Mouse (Mus musculus) frontal cortex, adult (tissue): ENCODE results near the gene Slc27a4.
"Not testable (repeated sequence)": the region's sequence is repeated elsewhere in the genome, so short reads cannot be mapped to it uniquely, and the experiment has no call there.

Source experiments
- ATAC-seq: cut with Nextera tagmentation; 2 replicates; pipeline ENCODE4 v1.9.2; 2017; ENCODE audit warnings: mild to moderate bottlenecking, moderate library complexity, mixed read lengths; ENCODE audit not compliant: low TSS enrichment

Gene Slc27a4

DNA sequence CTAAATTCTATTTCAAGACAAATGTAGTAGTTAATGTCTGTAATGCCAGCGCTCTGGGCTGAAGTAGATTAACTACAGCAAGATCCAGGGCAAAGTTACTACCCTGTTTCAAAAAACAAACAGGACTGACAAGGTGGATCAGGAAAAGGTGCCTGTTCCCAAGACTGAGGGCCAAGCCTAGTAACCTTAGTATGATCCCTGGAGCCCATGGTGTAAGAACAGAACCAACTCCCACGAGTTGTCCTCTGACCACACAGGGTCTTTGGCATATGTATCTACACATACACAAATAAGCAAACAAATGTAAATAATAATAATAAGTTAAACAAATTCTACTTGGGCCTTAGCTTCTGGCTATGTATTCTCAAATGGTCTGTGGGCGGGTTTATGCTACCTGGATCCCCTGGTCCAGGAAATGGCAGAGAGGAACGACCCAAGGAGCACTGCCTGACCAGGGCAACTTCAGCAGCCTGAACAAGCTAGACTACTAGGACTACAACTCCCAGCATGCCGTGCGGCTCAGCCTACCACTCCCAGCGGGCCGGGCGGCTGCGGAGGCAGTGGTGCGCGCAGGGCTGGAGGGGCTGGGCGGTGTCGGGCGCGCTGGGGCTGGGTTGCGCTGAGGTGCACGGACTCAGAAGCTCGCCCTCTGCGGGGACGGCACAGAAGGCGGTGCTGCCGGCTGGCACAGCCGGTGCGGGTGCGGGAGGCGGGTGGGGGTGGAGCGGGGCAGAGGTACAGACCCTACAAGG lies at the start of gene Slc27a4:
Gene Slc27a4, plus strand, starts transcription at position 560 of the 752 bp plus-strand sequence.
- ATAC-seq = peak; percentile 96

GRCm38 (mm10) chr2:29755693-29756092 lies 46.7 kb upstream of the Slc27a4 start:
- no peak for ATAC-seq

GRCm38 (mm10) chr2:29764831-29765230 lies 37.6 kb upstream of the Slc27a4 start:
- peak; percentile 86 for ATAC-seq

GRCm38 (mm10) chr2:29767976-29768709 lies 34.3 kb upstream of the Slc27a4 start:
- no peak for ATAC-seq

- ATAC-seq = no peak
These were observed 33.5 kb upstream of the Slc27a4 start for GRCm38 (mm10) chr2:29768901-29769300.

GRCm38 (mm10) chr2:29770162-29770561 lies 32.3 kb upstream of the Slc27a4 start:
- ATAC-seq = no peak

DNA sequence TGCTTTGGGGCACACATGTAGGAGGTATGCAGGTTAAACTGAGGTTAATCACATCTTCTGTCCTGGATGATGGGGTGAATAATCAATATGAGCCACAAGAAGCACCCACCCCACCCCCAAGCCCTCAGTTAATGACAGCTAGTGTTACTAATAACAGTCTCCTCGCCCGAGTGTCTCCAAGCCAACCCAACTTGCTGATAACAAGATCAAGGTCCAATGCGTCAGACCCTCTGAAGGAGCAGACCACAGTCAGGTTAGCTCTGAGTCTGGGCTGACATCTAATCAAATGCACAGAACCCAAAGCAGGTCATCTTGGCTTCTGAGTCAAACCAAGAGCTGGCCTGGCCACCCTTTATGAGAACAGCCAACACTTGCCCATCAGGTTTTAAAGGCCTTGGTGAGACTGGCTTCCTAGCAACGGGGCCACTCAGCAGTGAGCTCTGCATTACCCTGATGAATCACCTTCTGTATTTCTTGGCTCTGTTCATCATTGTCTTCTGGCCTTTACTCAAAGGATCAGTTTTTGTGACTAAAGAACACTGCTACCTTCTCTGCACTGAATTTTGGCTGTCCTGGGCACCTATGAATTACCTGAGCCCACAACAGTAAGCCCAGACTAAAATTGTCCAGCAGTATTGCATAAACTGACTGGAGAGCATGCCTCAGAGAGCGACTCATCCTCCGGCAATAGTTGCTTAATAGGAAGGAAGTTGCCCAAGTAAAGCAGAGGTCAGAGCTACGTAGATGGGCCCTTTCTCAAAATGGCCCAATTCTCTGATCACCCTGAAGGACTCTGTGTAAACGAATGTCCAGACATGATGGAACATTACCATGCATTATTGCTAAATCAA lies 30.6 kb upstream of the Slc27a4 start:
- ATAC-seq = no peak

DNA sequence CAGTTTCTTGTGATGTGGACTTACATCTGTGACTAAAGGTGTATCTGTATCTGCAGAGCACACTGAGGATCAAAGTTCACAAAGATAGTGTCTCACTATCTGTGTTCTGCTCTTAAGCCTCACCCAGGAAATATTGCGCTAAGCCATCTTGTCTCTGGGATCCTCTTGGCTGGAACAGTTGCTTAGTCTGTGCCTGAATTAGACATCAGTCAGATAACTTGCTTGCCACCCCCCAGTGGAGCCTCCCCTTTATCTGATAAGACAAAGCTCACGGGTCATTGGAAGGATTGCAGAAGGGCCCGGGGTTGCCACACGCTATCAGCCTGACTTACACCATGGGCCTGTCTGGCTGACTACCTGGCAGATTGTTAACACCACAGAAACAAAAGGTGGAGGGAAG lies 29.1 kb upstream of the Slc27a4 start:
- no peak for ATAC-seq

DNA sequence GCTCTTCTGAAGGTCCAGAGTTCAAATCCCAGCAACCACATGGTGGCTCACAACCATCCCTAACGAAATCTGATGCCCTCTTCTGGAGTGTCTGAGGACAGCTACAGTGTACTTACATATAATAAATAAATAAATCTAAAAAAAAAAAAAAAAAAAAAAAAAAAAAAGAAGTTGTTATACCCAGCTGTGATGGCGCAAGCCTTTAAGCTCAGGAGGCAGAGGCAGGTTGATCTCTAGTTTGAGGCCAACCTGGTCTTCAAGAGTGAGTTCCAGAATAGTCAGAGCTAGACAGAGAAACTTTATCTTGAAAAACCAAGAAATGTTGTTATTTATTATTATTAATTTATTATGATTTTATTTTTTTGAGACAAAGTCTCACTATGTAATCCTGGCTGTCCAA lies 21.2 kb upstream of the Slc27a4 start:
- not testable (repeated sequence) for ATAC-seq

DNA sequence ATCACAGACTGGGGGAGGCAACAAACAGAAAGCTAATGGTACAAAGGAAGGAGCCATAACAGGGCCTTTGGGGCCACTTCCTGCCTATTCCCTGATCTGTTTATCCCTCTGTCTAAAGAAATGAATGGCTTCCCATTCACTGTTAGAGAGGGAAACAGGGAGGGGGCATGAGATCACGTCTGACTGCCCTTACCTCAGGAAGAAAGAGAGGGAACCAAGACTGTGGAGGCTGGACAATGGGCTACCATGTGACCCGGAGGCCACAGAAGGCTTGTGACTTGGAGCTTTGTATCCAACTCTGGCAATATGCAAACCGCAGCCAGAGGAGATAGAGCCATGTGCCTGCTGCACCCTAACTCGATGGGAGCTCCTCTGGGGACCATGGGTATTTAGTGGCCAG lies 18.1 kb upstream of the Slc27a4 start:
- no peak for ATAC-seq

- ATAC-seq = peak; percentile 92
These were observed 15.1 kb upstream of the Slc27a4 start, which contains the start of gene Coq4 for GRCm38 (mm10) chr2:29787104-29787917. Coq4 (plus strand) TSS chr2:29787493.

GRCm38 (mm10) chr2:29787937-29788681 lies 14.3 kb upstream of the Slc27a4 start, which contains the start of gene Trub2:
Trub2 (minus strand) TSS chr2:29788502.
- peak; percentile 86 for ATAC-seq

DNA sequence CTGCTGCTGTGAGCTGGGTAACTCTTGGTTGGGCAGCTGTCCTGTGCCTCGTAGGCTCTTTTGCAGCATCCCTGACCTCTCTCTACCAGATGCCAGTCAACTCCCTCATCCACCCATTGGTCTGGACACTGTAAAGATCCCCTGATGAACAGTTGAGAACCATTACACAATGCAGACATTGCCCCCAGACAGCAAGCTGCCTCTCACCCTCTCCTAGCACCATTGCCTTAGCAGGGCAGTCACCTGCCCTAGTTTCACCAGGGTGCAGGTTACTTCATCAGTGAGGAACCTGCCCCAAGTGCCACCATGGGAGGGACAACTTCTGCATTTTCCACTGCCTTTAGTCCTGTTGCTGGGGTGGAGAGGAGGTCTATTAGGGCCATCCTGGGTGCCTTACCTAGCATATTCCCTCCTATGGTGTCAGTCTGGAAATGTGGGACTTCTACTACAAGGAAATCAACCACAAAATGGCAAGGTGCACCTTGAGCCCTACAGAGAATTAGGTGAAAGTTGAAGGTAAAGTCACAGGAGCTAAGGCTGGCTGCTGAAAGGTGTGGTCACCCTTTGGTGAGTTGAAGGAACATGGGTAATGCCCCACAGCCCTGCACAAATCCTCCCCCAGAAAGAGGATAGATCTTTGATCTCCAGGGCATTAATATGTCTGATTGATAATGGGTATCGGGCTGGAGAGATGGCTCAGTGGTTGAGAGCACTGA lies 9.5 kb upstream of the Slc27a4 start:
- no peak for ATAC-seq

GRCm38 (mm10) chr2:29802827-29803201 lies 380 bp downstream of the Slc27a4 start:
- ATAC-seq = peak; percentile 51

DNA sequence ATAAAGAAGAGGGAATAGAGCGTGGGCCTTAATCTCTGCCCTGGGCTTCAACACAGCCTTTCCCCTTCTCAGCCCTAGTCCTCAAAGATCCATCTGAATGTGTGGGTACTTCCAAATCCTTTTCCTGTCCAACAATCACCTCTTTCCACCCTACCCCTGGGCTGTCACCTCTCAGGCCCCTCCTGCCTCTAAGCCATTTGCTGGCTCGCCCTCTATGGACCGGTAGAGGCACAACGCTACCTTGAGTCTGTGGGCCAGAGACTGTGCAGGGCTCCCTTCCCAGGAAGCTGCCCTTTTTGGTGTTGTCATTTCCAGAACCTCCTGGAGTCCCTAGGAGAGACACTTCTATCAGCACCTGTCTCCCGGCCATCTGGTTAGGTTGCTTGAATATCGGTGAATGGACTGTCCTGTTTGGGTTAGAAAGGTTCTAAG lies 982 bp downstream of the Slc27a4 start:
- ATAC-seq = no peak

GRCm38 (mm10) chr2:29815678-29816371 lies 13.4 kb downstream of the Slc27a4 start:
- ATAC-seq = no peak

DNA sequence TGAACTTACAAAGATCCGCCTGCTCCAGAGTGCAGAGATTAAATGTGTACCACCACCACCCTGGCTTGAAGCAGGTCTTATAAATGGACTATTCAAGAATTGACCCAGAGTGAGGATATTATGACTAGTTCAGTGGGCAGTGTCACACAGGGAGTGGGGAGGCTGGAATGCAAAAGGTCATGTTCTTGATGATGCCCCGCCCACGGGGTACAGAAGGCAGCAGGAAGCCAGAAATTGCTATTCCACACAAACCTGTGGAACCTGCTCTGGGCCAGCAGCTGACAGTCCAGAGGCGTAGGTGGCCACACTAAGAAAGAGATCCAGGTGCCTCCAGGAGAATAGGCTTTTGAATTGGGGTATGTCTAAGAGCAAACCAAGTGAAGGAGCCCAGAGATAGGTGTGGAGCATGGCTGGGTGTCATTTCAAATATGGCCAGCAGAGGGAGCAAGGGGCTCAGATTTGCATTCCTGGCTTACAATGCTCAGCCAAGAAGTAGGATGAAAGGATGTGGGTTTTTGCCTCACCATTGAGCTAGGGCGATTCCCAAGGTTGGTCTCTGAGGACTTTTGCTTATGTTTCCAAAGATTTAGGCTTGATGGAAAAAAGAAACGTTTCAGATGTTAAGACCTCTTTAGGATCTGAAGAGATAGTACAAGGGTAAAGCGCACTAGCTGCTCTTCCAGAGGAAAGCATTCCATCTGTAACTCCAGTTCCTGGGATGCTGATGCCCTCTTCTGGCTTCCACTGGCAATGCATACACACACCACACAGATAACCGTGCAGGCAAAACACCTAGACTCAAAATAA lies 15.2 kb downstream of the Slc27a4 start:
- ATAC-seq = peak; percentile 69

GRCm38 (mm10) chr2:29819363-29819762 lies 16.9 kb downstream of the Slc27a4 start:
- ATAC-seq = no peak
